Mouse (Mus musculus) T-cell, adult 2 months (primary cell): ENCODE measurements around the gene Abcb5.

Experiments
- DNase-seq: peaks from one replicate; pipeline ENCODE4 v3.0.0; 2022; ENCODE audit warnings: low spot score

Abcb5 gene

DNA sequence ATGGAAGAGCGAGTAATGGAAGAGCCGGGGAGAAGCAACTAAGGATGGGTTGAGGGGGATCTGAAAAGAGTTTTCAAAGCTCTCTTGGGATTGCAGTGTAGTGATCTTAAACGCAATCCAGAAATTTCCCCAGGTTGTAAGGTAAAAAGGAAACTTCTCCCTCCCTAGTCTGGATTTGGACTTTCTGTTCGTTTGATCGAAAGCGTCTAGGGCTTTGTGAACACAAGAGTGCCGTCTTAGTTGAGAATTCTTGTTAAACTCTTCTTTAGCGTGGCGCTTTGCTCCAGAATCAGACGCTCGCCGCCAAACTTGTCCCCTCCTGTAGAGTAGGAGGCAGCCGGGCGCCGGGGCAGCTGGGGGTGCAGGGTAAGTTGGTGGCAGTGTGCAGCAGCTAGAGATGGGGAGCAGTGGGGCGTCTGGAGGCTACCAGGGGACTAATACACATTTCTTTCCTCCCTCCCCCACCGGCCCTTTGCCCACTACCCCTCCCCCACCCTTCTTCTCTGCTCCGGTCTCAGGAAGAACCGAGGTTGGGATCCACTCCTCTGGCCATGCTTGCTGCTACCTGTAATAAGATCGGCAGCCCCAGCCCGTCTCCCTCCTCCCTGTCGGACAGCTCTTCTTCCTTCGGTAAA, 118.2 kb downstream of the Abcb5 start:
- no peak for DNase-seq

DNA sequence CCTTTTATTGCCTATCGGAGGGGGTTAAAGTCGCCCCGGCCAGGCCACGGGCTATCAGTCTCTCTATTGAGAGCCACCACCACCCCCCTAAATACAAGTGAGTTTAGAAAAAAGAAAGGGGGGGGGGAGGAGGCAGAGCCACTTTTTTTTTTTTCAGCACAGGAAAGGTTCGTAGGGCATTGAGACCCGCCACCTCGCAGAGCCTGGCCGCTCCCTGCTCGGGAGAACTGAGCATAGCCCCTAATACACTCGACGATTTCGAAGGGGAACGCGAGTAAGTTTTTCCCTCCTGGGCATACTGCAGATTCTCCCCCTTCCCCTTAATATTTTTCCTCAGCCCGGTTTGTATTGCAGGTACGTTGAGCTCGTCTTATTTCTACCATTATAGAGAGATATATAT, 118.8 kb downstream of the Abcb5 start:
- DNase-seq: no peak

DNA sequence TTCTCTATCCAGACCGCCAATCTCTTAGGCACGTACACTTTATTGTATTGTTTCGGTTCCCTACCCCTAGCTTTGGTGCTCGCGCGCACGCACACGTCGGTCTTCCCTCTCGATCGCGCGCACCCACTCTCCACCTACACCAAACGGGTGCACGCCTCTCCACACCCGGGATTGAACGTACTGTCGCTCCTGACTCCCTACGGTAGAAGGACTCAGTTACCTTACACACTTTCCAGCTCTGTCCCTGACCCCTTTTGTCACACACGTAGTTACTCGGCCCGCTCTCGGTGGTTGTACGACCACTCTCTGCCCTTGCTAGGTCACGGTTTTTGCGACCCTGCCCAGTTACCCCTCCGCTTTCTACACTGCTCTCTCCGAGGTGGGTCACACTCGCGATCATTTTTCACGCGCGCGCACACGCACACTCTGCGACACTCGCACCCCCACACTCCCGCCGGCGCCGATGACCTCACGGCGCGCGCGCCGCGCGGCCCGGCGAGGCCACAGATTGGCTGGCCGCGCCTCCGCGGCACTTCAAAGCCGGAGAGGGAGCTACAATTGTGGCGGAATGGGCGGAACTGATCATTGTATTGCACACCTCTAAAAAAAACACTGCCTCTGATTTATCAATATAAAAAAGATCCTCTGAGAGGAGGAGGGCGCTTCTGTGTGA, 119.4 kb downstream of the Abcb5 start:
- no peak for DNase-seq

DNA sequence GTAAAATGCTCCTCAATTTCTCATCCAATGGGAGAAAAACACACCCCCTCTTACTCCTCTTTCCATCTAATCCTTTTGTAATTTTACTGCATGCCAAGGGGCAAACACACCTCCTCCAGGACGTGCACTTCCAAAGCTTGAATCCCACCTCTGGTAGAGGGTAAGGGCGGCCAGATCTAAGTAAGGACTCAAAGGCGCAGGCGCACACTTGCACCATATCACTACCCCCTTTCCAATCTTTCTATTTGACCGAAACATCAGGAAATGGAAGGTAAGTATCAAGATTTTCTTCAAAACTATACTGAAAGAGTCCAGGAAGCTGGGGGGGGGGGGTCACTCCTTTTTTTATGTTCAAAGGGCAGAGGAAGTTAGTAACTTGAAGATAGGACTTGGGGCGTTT, 120.0 kb downstream of the Abcb5 start, which contains the start of gene Sp8:
Gene Sp8, plus strand, starts transcription at position 109 of the 400 bp plus-strand sequence.
- no peak for DNase-seq

DNA sequence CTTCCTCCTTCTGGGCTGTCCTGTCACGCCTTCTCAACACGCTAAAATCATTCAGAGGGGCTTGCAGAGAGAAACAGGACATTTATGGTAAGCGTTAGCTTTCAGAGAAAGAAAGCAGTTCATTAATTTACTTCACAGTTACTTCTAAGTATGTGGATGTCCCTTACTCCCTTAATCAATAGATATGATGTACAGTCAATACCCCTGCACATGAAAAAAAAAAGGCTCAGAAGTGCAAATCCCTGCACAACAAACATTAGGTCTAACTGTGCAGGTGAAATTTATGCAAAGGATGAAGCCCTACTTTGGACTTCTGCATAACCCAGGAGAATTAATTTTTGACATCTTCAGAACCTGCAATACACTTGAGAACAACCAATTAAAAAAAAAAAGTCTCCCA, 120.9 kb downstream of the Abcb5 start:
- DNase-seq: no peak

DNA sequence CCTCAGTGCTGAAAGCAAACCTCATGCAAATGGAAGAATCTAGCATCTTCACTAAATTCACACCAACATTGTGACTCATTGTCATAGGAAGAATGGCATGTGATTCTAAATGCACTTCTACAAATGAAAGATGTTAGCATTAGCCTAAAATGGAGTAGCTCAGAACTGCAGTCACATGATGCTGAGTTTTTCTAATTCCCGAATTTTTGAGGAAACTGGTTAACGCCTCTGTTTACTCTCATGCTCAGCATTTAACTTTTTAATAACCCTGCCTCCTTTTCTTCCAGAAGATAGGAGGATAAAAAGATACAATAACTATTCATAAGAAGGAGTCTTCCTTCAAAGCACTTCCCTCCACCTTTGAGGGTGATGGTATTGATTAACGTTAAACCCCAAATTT, 121.4 kb downstream of the Abcb5 start:
- no peak for DNase-seq

DNA sequence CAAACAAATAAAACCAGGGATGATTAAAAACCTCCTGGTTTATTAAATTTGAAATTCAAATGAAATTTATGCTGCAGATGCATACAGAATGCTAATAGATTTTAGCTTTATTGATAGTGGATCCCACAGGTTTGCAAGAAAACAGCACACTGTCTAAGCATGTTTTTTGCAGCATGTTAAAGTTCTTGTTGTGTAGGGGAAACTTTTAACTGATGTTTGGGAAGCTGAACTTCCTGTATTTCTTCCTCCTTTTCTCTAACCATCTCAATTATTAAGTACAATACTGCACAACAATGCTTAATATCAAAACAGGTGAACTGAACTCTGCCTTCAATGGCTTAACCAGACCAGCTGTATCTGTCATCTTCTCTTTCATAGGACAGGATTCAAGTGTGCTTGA, 122.1 kb downstream of the Abcb5 start:
- DNase-seq: no peak

DNA sequence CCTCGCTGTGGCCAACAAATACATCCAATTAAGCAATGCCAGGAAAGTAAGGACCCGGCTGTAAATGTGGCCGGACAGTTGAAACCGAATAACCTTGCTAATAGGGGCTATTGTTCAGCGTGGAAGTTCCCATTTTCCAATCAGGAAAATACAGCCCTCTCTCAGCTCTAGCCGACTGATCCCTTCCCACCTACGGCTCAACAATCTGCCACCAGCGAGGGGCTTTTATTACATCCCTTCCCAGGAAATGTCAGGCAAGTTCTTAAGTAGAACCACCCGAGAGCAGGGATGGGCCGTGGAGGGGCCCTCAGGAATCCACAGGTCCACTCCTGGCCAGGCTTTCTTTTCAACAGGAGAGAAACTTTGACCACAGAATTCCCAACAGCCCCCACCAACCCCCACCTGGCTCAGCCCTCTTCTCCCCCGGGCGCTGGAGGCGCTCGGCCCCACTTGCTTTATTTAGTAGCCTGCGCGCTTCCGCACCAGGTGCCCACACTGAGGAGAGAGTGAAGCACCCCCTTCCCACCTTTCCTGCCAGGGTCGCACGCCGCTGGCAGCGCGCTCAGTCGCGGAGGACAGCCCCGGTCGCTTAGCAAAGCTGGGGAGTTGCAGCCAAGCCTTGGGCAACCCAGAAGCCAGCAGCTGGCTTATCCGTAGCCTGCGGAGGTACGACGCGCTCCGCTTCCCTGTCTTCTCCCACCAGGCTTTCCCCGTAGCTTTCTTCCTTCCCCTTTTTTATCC, 123.4 kb downstream of the Abcb5 start:
- no peak for DNase-seq

DNA sequence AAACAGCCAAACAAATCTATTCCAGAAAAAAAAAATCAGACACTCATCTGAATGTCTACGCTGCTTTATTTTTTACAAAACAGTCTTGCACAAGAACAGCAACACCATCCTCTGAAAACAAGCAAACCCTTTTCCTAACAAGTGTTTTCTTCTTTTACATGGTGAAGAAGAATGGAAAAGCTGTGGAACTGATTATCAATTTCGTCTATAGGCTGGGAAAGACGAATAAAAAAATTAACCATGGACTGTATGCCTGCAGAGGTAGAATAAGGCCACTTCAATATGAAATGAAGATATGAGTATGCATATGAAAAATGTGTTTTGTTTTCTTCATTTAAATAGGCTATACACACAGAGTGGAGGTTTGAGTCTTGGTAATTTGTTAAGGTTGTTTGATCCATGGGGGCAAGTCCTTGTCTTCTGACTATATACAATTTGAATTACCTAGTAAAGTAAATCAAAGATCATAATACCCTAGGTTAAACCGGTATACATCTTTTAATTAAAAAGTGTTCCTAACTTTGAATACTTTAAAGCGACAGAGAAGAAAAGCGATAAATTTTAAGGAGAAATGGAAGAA, 124.2 kb downstream of the Abcb5 start:
- no peak for DNase-seq

DNA sequence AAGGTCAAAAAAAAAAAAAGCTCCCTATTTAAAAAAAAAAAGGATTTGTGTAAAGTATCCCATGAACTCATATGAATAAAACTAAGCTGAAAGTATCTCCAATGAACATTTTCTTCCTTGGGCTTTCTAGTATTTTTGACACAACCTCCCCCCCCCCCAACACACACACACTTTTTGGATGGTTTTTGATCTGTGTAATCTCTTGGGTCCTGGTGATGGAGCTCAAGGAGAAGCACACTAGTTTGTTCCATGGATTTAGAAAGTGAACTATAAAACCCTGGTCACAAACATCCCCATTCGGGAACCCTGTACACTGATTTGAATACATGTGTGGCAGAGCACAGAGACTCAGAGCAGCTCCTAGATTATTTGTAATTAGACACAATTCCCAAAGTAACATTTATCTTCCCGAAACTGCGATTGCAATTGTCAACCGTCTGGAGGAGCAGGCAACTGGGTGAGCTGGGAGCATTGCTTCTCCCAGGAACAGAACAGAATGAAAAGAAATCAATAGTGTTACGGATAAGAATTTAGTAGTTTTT, 124.8 kb downstream of the Abcb5 start:
- DNase-seq: no peak

DNA sequence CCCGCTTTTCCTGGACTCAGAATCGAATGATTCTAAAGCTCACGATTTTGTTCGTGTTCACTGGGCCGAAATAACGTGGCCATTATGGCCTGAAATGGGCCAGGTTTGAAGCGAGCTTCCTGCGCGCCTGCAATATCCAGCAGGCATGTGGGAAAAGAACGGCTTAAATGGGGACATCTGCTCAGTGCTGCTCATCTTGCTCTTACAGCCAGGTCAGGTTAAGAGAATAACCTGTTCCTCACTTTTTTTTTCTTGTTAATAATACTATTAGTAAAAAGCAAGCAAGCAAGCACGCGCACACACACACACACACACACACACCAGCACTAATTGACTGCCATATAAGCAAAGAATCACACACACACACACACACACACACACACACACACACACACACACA, 125.4 kb downstream of the Abcb5 start:
- no peak for DNase-seq

DNA sequence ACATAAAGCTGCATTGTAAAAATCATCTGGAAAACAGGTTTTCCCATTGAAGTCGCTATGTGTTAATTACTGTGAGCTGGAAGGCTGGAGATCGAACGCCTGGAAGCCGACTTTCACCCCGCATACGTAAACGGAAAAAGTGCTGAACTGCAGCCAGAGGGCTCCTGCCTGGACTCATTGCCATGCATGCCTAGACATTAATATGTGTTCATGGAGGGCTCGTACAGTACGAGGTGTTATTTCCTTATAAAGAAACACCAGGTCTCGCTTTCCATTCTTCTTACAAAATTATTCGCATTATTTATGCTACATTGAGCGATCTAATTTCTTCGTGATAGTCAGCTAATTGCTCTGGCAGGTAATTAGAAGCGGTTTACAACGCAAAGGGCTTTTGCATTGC, 125.9 kb downstream of the Abcb5 start:
- no peak for DNase-seq

DNA sequence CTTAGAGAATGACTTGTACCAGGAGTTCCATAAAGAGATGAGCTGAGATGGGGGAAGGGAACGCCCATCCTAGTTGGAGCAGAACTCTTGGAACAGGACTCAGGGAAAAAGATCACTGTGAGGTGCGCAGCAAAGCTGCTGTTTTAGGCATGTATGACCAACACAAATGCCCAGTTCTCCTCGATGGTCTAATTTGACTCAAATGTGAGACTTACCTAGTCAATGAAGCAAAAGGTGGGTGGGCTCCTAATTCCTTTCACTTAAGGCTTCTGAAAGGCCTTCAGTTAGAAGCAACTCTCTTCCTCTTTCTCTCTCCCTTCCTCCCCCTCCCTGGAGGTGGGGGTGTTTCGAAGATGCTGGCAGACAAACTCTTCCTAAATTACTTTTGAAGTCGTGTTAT, 126.8 kb downstream of the Abcb5 start:
- no peak for DNase-seq

DNA sequence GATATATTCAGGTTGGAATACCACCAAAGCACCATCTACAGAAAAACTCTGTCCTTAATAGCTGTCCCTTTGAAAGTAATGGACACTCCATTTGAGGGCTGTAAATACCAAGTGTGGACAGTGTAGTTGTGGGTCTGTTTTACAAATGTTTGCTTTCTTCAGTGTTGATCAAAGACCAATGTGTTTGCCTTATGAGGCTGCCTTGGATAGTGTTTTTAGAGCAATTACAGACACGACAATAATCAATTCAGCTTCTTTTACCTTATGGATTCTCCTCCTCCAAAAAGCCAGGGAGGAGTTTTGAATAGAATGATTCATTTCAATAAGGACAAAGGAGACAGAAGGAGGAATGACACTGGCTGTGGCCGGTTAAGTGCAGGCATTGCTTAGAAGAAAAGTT, 128.0 kb downstream of the Abcb5 start:
- no peak for DNase-seq

DNA sequence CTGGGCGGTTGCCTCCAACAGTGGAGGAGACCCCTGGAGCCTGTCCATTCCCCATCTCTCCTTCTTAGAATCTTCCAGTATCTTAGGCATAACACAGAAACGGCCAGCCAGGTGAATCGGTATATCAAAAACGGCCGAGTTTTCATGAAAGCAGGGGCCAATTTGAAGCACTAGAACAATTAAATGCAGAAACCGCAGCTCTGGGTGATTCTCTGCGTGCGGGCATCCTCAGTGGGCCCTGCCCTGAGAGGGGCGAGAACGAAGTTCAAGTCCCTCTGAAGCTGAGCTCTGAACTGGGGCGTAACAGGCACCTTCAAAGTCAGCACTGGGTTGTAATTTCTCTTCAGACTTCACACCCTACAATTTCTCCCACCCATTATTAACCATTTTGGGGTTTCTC, 128.9 kb downstream of the Abcb5 start:
- DNase-seq: no peak

DNA sequence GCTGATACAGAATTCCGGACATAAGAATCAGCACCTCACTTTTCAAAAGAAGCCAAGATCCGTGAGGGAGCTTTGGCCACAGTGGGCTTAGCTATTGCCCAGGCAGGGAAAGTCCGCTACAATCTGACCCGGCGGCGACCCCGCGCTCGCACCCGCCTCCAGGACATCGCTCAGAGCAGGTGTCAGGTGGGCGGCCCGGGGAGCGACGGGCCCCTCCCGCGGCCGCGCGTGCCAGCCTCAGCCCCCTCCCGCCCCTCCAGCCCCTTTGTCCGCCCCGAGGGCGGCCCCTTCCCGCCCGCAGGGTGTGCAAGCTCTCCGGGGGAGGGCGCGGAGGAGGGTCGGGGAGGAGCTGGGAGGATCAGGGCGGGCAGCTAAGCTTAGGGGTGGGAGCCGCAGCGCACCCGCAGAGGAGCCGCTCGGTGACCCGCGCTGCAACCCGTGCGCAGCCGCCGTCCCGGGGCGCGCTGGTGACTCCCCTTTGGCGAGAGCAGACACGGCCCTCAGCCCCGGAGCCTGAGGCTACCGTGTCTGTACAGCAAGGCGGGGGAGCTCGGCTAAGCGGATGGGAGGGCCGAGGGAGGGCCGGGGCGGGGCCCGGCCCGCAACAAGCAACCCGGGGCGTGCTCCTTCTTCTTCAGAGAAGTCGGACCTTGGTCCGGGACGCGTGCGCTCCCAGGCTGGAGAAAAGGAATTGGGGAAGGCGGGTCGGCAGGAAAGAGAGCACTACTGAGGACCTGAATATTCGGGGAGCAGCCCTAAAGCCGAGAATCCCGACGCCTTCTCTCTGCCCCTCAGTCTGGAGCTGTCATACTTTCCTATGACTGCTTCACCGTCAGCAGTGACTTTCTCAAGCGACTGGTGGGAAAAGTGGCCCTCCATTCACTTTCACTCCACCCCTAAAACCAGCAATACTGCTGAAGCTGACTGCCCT, 129.5 kb downstream of the Abcb5 start:
- DNase-seq: no peak

DNA sequence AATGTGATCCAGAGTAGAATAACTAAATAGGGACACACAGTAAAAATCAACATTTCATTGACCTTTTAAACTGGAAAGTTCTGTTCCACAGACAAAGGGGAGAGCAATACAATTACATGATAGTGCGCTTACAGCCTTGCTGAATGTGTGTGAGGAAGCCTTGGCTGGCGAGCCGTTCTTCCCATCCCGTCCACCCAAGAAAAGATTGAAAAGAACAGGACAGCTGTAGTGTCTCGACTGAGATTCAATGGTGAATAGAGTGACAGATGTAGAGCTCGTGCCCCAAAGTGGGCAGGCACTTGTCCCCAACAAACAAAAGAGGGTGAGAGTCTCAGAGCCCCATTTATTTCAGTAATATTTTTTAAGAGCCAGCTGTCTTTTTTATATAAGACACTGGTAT, 136.3 kb downstream of the Abcb5 start:
- DNase-seq: no peak
